Mouse (Mus musculus): ENCODE data around the gene Hils1.
"Not testable (repeated sequence)": the region's sequence is repeated elsewhere in the genome, so short reads cannot be mapped to it uniquely, and the experiment has no call there.

Hils1 gene

DNA sequence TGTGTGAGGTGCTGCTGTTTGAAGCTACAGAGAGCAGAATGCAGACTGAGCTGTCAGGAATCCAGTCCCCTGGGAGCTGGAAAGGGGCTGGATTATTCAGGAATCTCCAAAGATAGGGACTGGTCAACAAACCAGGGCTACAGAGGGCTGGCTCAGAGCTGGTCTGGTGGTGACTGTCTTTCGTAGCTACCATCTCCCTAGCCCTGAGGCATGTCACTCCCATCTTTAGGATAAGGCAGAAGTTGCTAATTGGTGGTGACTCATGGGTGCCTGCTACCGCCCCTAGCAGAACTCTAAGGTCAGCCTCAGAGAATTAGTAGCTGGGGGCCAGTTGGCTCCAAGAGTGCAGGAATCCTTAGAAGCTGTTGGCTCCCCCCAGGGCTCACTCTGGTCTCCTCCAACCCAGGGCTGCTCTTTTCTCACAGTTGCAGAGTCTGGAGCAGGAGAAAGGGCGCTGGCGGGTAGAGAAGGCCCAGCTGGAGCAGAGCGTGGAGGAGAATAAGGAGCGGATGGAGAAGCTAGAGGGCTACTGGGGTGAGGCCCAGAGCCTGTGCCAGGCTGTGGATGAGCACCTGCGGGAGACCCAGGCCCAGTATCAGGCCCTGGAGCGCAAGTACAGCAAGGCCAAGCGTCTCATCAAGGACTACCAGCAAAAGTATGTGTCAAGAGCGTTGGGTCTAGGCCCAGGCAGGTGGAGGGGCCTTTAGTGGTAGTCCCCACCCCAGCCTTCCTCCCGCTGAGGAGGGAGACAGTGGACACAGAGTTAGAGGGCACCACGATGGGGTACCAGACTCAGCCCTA lies 36.9 kb downstream of the Hils1 start:
- DNase-seq (ENCODE audit: low spot score): no peak

DNA sequence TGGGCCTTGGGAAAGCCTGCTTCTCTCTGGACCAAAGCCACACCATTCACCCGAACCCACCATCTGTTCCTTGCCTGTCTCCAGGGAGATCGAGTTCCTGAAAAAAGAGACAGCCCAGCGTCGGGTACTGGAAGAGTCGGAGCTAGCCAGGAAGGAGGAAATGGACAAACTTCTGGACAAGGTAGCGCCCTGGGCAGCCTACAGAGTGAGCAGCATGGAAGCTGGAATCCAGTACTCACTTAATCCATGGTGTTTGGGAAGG lies 37.5 kb downstream of the Hils1 start:
- no peak for DNase-seq (ENCODE audit: low spot score)

DNA sequence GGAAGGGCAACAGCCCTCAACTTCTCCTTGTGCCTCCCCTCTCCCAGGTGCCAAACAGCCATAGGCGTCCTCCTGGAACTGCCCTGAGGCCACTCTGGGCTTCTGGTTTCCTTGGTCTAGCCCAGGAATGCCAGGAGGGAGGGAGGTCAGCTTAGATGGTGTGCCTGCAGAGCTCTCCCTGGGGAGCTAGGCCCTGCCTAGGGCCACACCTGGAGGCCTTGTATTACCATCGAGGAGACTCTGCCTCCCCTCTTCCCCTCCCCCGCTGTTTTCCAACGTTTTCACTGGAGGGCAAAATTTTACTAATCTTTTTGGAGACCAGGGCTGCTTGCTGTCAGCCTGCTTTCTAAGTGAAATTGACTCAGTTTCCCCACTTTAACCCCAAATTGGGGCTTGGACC lies 38.6 kb downstream of the Hils1 start:
- DNase-seq (ENCODE audit: low spot score): no peak

DNA sequence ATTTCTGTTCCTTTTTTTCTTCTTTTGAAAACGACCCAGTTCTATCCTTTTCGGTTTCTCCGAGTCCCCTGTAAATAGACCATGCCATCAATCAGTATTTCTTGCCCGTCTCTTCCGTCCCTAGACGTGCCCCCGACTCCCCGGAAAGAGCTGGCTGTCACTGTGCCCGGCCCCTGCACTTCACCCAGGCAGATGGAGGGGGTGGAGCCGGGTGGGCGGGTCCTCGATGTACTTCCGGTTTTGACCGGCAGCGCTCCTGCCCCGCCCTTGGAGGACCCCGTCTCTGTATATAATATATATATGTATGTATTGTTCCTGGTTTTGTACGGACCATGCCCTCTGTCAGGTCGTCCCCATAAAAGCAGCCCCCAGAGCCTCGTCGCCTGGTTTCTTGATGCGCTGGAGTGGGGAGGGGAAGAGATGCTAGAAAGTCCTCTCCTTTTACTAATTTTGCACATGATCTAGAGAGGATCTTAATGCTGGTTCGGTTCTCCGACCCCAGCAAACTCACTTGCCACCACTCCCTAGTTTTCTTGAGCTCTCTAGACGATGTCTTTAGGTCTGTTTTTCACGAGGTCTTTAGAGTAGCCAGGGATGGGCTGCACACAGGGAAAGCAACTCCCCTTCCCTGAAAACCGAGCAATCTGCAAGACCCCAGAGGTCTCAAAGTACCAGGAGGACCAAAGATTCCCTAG lies 39.3 kb downstream of the Hils1 start:
- DNase-seq (ENCODE audit: low spot score): peak; percentile 73

DNA sequence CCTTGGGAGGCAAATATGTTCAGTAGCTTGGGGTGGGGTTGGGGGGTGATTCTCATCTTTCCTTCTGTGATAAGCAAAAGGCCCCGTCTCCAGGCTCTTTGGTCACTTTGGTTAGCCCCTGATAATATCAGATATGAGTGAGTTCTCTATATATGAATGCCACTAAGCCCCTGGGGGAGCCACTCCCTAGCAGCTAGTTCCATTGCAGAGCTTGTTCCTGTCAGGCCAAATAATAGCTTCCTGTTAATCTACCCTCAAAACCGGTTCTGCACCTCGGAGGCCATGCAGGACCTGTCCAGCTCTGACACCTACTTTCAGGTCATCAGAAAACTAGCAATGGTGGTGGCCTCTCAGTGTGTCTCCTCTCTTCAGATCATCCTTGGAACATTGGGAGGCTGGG lies 40.0 kb downstream of the Hils1 start:
- DNase-seq (ENCODE audit: low spot score): no peak

DNA sequence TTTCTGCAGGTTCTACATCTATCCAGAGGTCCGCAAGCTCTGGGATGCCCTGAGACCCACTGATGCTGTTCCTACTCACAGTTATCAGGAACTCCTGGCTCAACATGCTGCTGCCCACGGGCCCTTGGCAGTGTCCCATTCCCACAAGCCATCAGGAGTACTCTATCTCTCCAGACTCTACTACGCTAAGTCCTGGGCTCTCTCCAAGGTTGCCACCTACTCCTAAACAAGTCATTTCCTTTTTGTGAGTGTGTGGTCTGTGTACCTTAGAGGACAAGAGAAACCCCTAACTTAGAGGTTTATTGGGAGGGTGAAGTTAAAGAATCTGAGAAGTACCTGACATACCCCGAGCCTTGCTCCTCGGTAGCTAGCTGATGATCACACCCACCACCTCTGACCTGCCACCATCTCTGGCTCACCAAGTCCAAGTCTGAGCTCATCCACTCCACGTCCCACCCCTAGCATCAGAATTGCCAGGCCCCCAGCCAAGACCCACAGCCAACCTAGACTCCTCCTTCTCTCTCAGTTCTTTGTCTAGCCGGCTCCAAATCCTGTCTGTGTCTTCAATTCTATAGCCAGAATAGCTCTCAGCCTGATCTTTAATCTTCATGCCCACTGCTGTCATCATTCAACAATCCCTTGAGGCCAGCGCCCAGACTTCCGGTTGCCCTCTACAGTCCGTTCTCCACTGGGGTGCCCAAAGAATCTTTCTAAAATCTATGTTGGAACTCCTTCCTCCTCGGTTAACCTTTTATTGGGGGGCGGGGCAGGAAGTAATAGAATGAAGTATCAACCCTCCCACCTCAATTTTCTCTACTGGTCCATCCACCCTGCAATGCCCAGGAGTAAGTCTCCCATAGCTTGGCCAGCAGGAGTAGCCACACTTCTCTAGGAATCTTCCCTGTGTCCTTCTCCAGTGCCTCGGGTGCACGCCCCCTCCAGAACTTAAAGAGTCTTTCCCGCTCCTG lies 41.6 kb downstream of the Hils1 start:
- no peak for DNase-seq (ENCODE audit: low spot score)

DNA sequence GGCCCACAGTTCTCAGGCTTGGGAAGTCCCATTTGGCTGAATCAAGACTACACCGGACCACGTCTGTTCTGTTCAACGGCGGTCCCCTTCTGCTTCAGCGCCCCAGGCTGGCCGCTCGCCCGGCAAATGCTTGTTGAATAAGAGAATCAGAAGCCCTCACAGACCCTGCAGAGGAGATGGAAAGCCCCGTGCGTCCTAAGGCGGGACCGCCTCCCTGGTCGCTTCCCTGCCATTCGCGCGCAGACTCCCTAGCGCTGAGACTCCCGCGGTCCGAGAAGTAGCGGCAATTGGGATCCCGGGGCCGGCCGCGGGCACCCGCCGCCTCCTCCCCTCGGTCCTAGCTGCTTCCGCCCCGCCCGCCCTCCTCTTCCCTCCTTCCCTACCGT lies 42.2 kb downstream of the Hils1 start, which contains the start of gene Samd14:
Samd14 (plus strand) TSS at position 251 of the 386 bp plus-strand sequence.
- no peak for DNase-seq (ENCODE audit: low spot score)

DNA sequence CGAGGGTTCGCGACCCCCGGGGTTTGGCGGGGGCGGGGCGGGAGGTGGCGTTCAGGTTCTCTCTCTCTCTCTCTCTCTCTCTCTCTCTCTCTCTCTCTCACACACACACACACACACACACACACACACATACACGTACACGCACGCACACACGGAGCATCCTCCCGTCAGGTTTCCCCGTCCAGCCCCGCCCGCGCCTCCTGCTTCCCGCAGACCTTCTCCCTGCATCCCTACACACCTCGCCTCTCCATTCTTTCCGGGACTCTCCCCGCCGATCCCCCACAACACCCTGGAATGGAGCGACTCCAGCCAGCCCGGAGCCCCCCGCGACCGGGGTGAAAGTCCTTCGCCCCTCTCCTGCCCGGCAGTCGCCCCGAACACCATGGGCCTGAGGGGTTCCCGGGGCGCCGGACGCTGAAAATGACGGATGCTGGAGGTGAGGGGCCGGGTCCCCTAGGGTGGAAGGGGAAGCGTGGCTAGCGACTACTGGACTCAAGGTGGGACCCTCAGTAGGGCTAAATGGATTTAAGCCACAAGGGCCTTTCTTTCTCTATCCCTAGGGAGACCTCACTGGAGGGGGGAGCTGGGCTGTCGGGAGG lies 42.8 kb downstream of the Hils1 start:
- no peak for DNase-seq (ENCODE audit: low spot score)

DNA sequence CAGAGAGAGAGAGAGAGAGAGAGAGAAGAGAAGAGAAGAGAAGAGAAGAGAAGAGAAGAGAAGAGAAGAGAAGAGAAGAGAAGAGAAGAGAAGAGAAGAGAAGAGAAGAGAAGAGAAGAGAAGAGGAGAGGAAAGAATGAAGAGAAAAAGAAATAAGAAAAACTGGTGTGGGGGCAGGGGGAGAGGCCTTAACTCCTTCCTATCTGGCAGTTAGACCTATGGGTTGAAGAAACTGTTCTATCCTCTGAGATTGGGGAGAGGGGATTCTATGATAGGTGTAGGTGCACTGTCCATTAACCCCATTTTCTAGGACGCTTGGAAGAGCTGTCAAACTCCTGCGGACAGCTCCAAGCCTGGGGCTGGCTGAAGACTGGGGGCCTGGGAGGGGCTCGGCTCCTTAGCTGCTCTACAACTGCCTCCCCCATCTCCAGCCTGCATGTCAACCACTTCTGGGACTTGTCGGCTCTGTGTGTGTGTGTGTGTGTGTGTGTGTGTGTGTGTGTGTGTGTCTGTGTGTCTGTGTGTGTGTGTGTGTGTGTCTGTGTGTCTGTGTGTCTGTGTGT lies 43.5 kb downstream of the Hils1 start:
- not testable (repeated sequence) for DNase-seq (ENCODE audit: low spot score)

DNA sequence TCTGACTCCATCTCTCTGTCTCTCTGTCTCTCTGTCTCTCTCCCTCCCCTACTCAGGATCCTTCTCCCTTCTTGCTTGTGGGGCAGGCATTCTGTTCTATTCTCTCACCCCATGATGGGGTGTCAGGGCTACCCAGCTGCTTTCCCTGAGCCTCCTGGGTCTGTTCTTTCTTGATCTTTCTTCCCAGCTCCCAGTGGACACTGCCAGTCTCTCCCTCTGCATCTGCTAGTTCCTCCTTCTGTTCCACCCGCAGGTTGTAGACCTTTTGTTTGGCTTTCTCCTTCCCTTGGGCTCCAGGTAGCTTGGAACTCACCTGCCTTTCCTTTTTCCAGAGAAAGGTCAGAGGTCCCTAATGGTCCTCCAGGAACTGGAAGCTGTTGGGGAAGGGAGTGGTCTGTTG lies 44.0 kb downstream of the Hils1 start:
- no peak for DNase-seq (ENCODE audit: low spot score)

DNA sequence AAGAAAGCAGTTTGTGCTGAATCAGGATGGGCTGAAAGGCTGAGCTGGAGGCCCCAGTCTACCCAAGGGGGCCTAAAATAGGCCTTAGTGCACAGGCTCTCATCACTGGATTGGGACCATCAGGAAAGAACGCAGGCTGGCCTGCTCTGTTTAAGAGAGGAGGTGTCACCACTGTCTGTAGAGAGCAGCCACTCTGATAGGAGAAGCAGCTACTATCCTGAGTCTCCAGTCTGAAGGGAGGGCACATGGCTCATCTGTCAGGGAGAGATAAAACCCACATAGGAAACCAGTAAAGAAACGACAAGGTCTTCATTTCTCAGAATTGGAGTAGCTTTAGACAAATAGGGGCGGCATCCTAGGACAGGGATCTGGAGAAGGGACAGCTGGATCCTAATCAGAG lies 44.7 kb downstream of the Hils1 start:
- DNase-seq (ENCODE audit: low spot score): no peak

DNA sequence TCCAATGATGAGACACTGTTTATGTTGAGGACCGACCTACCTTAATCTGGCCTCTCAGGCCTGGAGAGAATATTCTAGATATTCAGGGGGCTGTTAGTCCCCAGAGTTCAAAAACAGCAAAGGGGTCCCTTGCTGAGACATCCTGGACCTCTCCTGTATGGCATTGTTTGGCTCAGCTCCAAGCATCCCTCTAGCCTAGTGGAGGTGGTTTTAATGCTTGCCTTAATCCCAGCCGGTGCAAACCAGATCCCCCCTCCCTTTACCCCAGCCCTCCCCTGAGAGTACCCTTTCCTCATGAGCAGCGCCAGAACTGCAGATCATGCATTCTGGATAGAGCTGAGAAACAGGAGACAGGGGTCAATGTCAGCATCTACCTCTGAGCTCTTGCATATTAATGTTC lies 45.1 kb downstream of the Hils1 start:
- DNase-seq (ENCODE audit: low spot score): no peak

DNA sequence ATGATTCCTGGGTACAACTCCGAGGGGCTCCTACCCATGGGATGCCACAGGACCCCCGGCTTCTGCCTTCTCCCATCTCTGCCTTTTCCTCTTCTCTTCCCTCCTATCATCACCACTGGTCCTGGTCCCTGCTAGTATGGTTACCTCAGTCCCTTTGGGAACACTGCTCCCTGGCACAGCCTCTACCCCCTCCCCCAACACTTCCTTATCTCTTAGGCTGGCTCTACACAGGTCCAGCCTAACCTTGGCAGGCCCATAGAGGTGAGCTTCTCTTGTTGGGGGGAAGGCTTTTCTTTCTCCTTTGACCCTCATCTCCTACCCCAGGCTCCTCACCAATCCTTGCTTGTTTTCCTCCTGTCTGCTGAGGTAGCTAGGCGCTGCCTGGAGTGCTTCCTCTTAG lies 48.1 kb downstream of the Hils1 start:
- DNase-seq (ENCODE audit: low spot score): no peak

Measured in ovary, adult 18-20 months (tissue).